Mouse (Mus musculus) spleen, adult 2 months (tissue): ENCODE results near the gene Btbd10.

Experiments
- CTCF ChIP-seq: fragments of 200-500 bp; IDR thresholded peaks from 2 replicates; pipeline ENCODE4 v1.5.1; 2011; ENCODE audit warnings: mild to moderate bottlenecking, inconsistent platforms; ENCODE audit not compliant: insufficient read depth, insufficient read length, insufficient replicate concordance; ENCODE audit errors: extremely low read depth
- POLR2A ChIP-seq: fragments of 200-500 bp; IDR thresholded peaks from 2 replicates; pipeline ENCODE4 v1.6.1; 2011; ENCODE audit warnings: low read depth, low read length, inconsistent platforms

DNA sequence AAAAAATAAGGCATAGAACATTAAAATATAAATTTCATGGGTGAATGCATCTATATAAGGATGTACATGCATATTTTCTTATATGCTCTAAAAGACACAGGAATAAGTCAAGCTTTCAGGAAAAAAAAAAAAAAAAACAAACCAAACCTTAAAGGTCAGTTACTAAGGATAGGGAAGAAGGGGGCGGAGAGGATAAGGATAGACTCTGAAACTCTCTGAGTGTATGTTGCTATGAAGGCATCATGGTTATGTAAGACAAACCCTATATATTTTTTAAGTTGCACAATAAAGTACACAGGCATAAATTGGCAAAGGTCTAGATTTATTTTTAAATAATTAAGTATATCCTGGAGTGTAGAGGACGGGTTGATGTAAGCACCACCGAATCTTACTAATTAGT is 46.1 kb upstream of the Btbd10 start:
- TF ChIP-seq CTCF (no peak), POLR2A (no peak)
